Mouse (Mus musculus): ENCODE measurements around the gene Gm10944. TPM values are rescaled to one million over a fixed set of nuclear protein-coding genes. Genes with fewer than 3 reads are reported as not detected.

Gm10944 gene
- polyA plus RNA-seq (2017; shearing (Covaris generic)), result not detected

GRCm38 (mm10) chr10:10681048-10681447 lies at the start of gene Gm10944:
Gm10944 (plus strand) TSS chr10:10681348.

Other genes with a start within 250 kb of the Gm10944 start
- not detected for gene Adgb, start 209.0 kb upstream of the Gm10944 start, polyA plus RNA-seq (2017; shearing (Covaris generic))
- 7.0 TPM for gene Rab32, start 123.1 kb upstream of the Gm10944 start, polyA plus RNA-seq (2017; shearing (Covaris generic))